Mouse (Mus musculus): ENCODE measurements around the gene Rxylt1.

DNA sequence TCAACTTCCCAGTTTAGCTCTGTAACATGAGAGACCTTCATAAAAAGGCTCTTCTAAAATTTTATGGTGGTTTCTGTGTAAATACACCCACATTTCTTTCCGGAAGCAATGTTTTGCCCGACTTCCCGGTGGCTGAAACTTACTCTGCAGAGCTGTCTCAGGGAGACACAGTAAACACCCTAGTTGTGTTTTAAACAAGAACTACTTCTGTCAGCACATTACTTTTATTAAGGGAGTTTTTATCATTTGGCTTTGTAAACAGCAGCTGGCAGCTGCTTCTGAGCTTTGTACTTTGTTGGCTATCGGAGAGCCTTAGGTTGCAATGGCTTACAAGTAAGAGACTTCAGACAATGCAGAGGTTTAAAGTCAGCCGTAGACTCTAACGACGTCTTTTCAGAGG lies 67.4 kb downstream of the Rxylt1 start:
- TF ChIP-seq CTCF (IDR thresholded peaks at IDR 0.05) (no peak), EP300 (IDR thresholded peaks at IDR 0.05; ENCODE audit: insufficient read depth, low read depth, low read length) (no peak), POLR2A (IDR thresholded peaks at IDR 0.05; ENCODE audit: insufficient read depth, low read depth, low read length) (no peak)
